Mouse (Mus musculus) heart, postnatal 0 days (tissue): Measurements from ENCODE around the gene Slc25a21. TPM values are rescaled to one million over a fixed set of nuclear protein-coding genes. Genes with fewer than 3 reads are reported as not detected.

ENCODE experiments used
- ATAC-seq: fragments of 200-750 bp; cut with Nextera tagmentation; 2 replicates; pipeline ENCODE4 v1.8.0; 2017; ENCODE audit warnings: low read depth, moderate number of reproducible peaks, moderate library complexity; ENCODE audit not compliant: insufficient read depth
- DNase-seq: peaks from one replicate; pipeline ENCODE4 v3.0.0-alpha.2; 2016; ENCODE audit warnings: low spot score
- H3K27ac ChIP-seq: fragments of 300-500 bp; sonication (generic); 2 replicates; pipeline ENCODE4 v1.5.1; 2014; ENCODE audit warnings: low read depth, mild to moderate bottlenecking
- H3K27me3 ChIP-seq: fragments of 300-500 bp; sonication (generic); 2 replicates; pipeline ENCODE4 v1.6.1; 2014; ENCODE audit warnings: low read length, mixed read lengths; ENCODE audit not compliant: control insufficient read depth, insufficient read depth
- H3K36me3 ChIP-seq: fragments of 300-500 bp; sonication (generic); replicated peaks from 2 replicates; pipeline ENCODE4 v1.6.1; 2014; ENCODE audit warnings: low read length, mixed read lengths; ENCODE audit not compliant: control insufficient read depth, insufficient read depth
- H3K4me1 ChIP-seq: fragments of 300-500 bp; sonication (generic); 2 replicates; pipeline ENCODE4 v1.6.1; 2014; ENCODE audit warnings: antibody characterized with exemption; ENCODE audit not compliant: control insufficient read depth, insufficient read depth
- H3K4me2 ChIP-seq: fragments of 300-500 bp; sonication (generic); 2 replicates; pipeline ENCODE4 v1.6.1; 2014; ENCODE audit warnings: low read depth, mild to moderate bottlenecking, low read length, moderate library complexity
- H3K4me3 ChIP-seq: fragments of 300-500 bp; sonication (generic); 2 replicates; pipeline ENCODE4 v1.5.1; 2014; ENCODE audit warnings: low read depth, low read length
- H3K9ac ChIP-seq: fragments of 300-500 bp; sonication (generic); replicated peaks from 2 replicates; pipeline ENCODE4 v1.6.1; 2014; ENCODE audit warnings: low read depth, low read length, mixed read lengths
- H3K9me3 ChIP-seq: fragments of 300-500 bp; sonication (generic); replicated peaks from 2 replicates; pipeline ENCODE4 v1.6.1; 2016; ENCODE audit warnings: low read length; ENCODE audit not compliant: control insufficient read depth
- CTCF ChIP-seq: IDR thresholded peaks from 2 replicates; pipeline ENCODE4 v1.5.1; 2016; ENCODE audit warnings: antibody characterized with exemption, control low read depth, low read depth
- EP300 ChIP-seq: IDR thresholded peaks from 2 replicates; pipeline ENCODE4 v1.6.1; 2016; ENCODE audit warnings: antibody characterized with exemption, low read depth
- WGBS: fragments of 180-500 bp; shearing (Covaris S2); extraction: QIAGEN DNeasy Blood & Tissue Kit; methylation state at CpG from one replicate; pipeline ENCODE4 v1.1.7; 2014; 5-methylcytosine and 5-hydroxymethylcytosine counted together
- polyA plus RNA-seq: library from polyadenylated mRNA; unstranded; fragments of >200 nt; fragmentation: Nextera tagmentation; extraction: Ambion mirVana; gene quantifications from 2 replicates; pipeline ENCODE4 v1.2.1, GENCODE M21; 2015
- total RNA-seq: library from RNA; depleted of rRNA; stranded (reverse); fragments of >200 nt; gene quantifications from 2 replicates; pipeline ENCODE4 v1.2.3, GENCODE M21; 2014; ENCODE audit warnings: low replicate concordance

Gene Slc25a21
- total and polyA plus RNA-seq, 2 experiments from 2014 or later = 0.31 TPM; not detected in 1

GRCm38 (mm10) chr12:57204276-57204851 lies 7.1 kb upstream of the Slc25a21 start:
- no peaks in the 10 kb centered on the region for H3K36me3 ChIP-seq
- no peak overlapping the region for H3K4me2 ChIP-seq
- no peaks in the 10 kb centered on the region for H3K27me3 ChIP-seq
- 65% methylated on average over 4 of the region's 4 CpGs for WGBS
- no peak overlapping the region for H3K4me3 ChIP-seq
- H3K4me1 ChIP-seq = no peaks in the 10 kb centered on the region
- DNase-seq (no peak), ATAC-seq (no peak)
- no peak overlapping the region for H3K9ac ChIP-seq
- no peaks in the 10 kb centered on the region for H3K9me3 ChIP-seq
- no peak overlapping the region for H3K27ac ChIP-seq
- no peak for TF ChIP-seq EP300
- TF ChIP-seq CTCF = no peak

- no peak overlapping the region for H3K27ac ChIP-seq
- H3K9me3 ChIP-seq = no peaks in the 10 kb centered on the region
- no peak overlapping the region for H3K4me2 ChIP-seq
- ATAC-seq = no peak
- peaks cover 3% of the 10 kb centered on the region; the same call in 1 of the 2 replicates for H3K4me1 ChIP-seq
- H3K4me3 ChIP-seq = no peak overlapping the region
- peaks cover 9% of the 10 kb centered on the region; the same call in 1 of the 2 replicates for H3K27me3 ChIP-seq
- H3K36me3 ChIP-seq = no peaks in the 10 kb centered on the region
- no peak overlapping the region for H3K9ac ChIP-seq
- DNase-seq = no peak
- no peak for TF ChIP-seq CTCF
- no peak for TF ChIP-seq EP300
- 79% methylated on average over 3 of the region's 3 CpGs for WGBS
Observed at GRCm38 (mm10) chr12:57201901-57202300, 4.6 kb upstream of the Slc25a21 start.

- no peak for ATAC-seq
- WGBS = 84% methylated on average over 2 of the region's 2 CpGs
- H3K4me1 ChIP-seq = peaks cover 4% of the 10 kb centered on the region; the same call in 1 of the 2 replicates
- no peak overlapping the region for H3K27ac ChIP-seq
- no peaks in the 10 kb centered on the region for H3K9me3 ChIP-seq
- no peak overlapping the region for H3K4me2 ChIP-seq
- no peak overlapping the region for H3K9ac ChIP-seq
- no peak overlapping the region for H3K4me3 ChIP-seq
- peaks cover 12% of the 10 kb centered on the region; the same call in 1 of the 2 replicates for H3K27me3 ChIP-seq
- H3K36me3 ChIP-seq = no peaks in the 10 kb centered on the region
- no peak for DNase-seq
- TF ChIP-seq EP300 (no peak), CTCF (no peak)
Observed at GRCm38 (mm10) chr12:57199427-57199826, 2.2 kb upstream of the Slc25a21 start.

DNA sequence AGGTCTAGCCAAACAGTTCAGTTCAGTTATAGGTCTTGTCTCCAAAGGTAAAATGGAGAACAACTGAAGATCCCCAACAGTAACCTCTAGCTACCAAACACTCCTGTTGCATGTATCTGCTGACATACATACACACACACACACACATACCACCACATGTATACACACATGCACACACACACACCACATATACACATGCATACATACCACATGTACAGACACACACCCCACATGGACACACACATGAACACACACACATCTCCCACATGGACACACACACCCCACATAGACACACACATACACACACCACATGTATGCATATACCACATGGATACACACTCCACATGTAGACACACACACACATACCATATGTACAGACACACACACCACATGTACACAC lies 997 bp upstream of the Slc25a21 start:
- TF ChIP-seq CTCF (no peak), EP300 (no peak)
- no peak overlapping the region for H3K4me2 ChIP-seq
- ATAC-seq (no peak), DNase-seq (no peak)
- H3K4me1 ChIP-seq = peaks cover 4% of the 10 kb centered on the region; the same call in 1 of the 2 replicates
- no peak overlapping the region for H3K4me3 ChIP-seq
- no peak overlapping the region for H3K27ac ChIP-seq
- H3K9ac ChIP-seq = no peak overlapping the region
- no peaks in the 10 kb centered on the region for H3K36me3 ChIP-seq
- no peaks in the 10 kb centered on the region for H3K9me3 ChIP-seq
- peaks cover 12% of the 10 kb centered on the region; the same call in 1 of the 2 replicates for H3K27me3 ChIP-seq

DNA sequence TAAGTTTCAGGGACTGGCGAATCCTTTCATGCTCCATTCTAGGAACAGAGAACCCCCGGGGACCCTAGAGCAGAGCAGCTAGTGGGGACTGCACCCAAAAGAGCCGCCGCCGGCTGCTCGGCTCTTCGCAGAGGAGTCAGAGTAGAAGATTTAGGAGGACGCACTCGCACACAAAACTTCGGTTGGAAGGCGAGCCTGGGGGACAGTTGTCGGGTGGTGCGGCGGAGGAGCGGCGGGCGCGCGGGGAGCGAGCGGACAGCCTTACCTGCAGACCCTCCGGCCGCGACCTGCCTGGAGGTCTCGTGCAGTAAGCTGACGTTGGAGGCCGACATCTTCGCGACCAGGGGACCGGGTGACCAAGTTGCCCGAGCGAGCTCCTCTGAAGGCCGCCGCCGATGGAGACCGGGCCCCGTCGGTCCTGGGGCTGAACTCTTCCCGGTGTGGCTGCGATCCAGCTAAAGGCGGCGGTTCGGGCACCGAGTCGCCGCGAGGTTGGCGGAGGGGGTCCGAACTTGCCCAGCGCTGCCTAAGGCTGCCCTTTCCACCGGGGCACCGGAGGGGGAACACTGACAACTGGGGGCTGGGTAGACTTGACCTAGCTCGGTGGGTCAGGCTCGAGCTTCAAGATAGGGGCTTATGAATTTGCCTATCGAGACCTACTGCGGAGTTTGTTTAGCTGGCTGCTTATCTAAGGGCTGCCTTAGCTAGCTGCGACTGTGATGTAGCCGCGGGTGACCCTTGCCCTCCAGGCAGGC lies 487 bp downstream of the Slc25a21 start:
- Histone ChIP-seq H3K27me3 (peaks cover 12% of the 10 kb centered on the region; the same call in 1 of the 2 replicates), H3K4me1 (peaks cover 4% of the 10 kb centered on the region; the same call in 1 of the 2 replicates), H3K9me3 (no peaks in the 10 kb centered on the region), H3K4me2 (peak overlapping the region; percentile 78), H3K36me3 (no peaks in the 10 kb centered on the region), H3K9ac (peak overlapping the region; percentile 42), H3K4me3 (peak overlapping the region; percentile 54), H3K27ac (no peak overlapping the region)
- no peak for DNase-seq
- TF ChIP-seq CTCF (no peak), EP300 (no peak)
- 1% methylated on average over 59 of the region's 59 CpGs for WGBS
- ATAC-seq = peak; percentile 41; the same call in 1 of the 2 replicates
